Mouse (Mus musculus): ENCODE results near the gene Zfp105.

GRCm38 (mm10) chr9:122885385-122885784 is 37.5 kb upstream of the Zfp105 start, which contains the start of gene Zkscan7:
- TF ChIP-seq CTCF (IDR thresholded peaks at IDR 0.05; ENCODE audit: borderline replicate concordance, control insufficient read depth, extremely low read depth, insufficient read depth, low read length, poor library complexity), result no peak
- TF ChIP-seq POLR2A (IDR thresholded peaks at IDR 0.05; ENCODE audit: control insufficient read depth, extremely low read depth, insufficient read depth, low read length, poor library complexity), result no peak

Data from thymus, adult 2 months (tissue).